Mouse (Mus musculus) fibroblast of lung, adult 2 months (primary cell): ENCODE results near the gene Kcnc1.

Source experiments
- DNase-seq: peaks from one replicate; pipeline ENCODE4 v3.0.0-alpha.2; 2011; ENCODE audit warnings: low read depth

The Kcnc1 gene

GRCm38 (mm10) chr7:46396231-46396927 is at the start of gene Kcnc1:
Gene Kcnc1, plus strand, starts transcription at chr7:46396497.
- no peak for DNase-seq

GRCm38 (mm10) chr7:46347692-46348091 is 48.6 kb upstream of the Kcnc1 start:
- no peak for DNase-seq

GRCm38 (mm10) chr7:46348813-46349212 is 47.5 kb upstream of the Kcnc1 start:
- DNase-seq = no peak

GRCm38 (mm10) chr7:46350119-46350702 is 46.1 kb upstream of the Kcnc1 start:
- no peak for DNase-seq

GRCm38 (mm10) chr7:46352748-46353147 is 43.5 kb upstream of the Kcnc1 start:
- no peak for DNase-seq

GRCm38 (mm10) chr7:46353216-46353615 is 43.1 kb upstream of the Kcnc1 start:
- DNase-seq = no peak

GRCm38 (mm10) chr7:46353875-46354274 is 42.4 kb upstream of the Kcnc1 start:
- no peak for DNase-seq

GRCm38 (mm10) chr7:46361776-46362175 is 34.5 kb upstream of the Kcnc1 start:
- no peak for DNase-seq

GRCm38 (mm10) chr7:46364154-46364553 is 32.1 kb upstream of the Kcnc1 start:
- no peak for DNase-seq

- DNase-seq = no peak
These were observed 30.5 kb upstream of the Kcnc1 start for GRCm38 (mm10) chr7:46365810-46366209.

- no peak for DNase-seq
These were observed 25.2 kb upstream of the Kcnc1 start for GRCm38 (mm10) chr7:46371104-46371503.

- no peak for DNase-seq
These were observed 19.9 kb upstream of the Kcnc1 start, which contains the start of gene Myod1 for GRCm38 (mm10) chr7:46376172-46377007. Gene Myod1, plus strand, starts transcription at chr7:46376474.

GRCm38 (mm10) chr7:46377008-46377346 is 19.3 kb upstream of the Kcnc1 start:
- no peak for DNase-seq

GRCm38 (mm10) chr7:46378123-46378522 is 18.2 kb upstream of the Kcnc1 start:
- DNase-seq = no peak

GRCm38 (mm10) chr7:46378983-46379382 is 17.3 kb upstream of the Kcnc1 start:
- DNase-seq = no peak

- no peak for DNase-seq
These were observed 15.7 kb upstream of the Kcnc1 start for GRCm38 (mm10) chr7:46380625-46381024.

- no peak for DNase-seq
These were observed 8.9 kb upstream of the Kcnc1 start for GRCm38 (mm10) chr7:46387430-46387829.

- no peak for DNase-seq
These were observed 6.7 kb upstream of the Kcnc1 start for GRCm38 (mm10) chr7:46389456-46390085.

- DNase-seq = no peak
These were observed 6.1 kb upstream of the Kcnc1 start for GRCm38 (mm10) chr7:46390226-46390625.

- DNase-seq = no peak
These were observed 4.6 kb upstream of the Kcnc1 start for GRCm38 (mm10) chr7:46391701-46392100.

- DNase-seq = peak; percentile 17
These were observed 3.2 kb upstream of the Kcnc1 start for GRCm38 (mm10) chr7:46393116-46393515.

- DNase-seq = no peak
These were observed 2.4 kb upstream of the Kcnc1 start for GRCm38 (mm10) chr7:46393718-46394511.
